Mouse (Mus musculus): Measurements from ENCODE around the gene Sp3. TPM values are rescaled to one million over a fixed set of nuclear protein-coding genes. Genes with fewer than 3 reads are reported as not detected.
A peak's percentile ranks its signal among the peaks of the same experiment; 100 is the strongest.
"Not testable (repeated sequence)": the region's sequence is repeated elsewhere in the genome, so short reads cannot be mapped to it uniquely, and the experiment has no call there.

Gene Sp3
- 10 to 100 TPM; 34.9 to 37.6 TPM for total RNA-seq (2021)

GRCm38 (mm10) chr2:72980337-72981074, at the start of gene Sp3:
Gene Sp3, minus strand, starts transcription at chr2:72980446.
- intact Hi-C loops (cut with DNase I): loop anchor here (2.0 to 10.0 kb wide), 4 partner anchors 16 to 234 kb away; partner anchors contain the start of gene Ola1
- peak; percentile 96 to 97 for DNase-seq

- intact Hi-C loops (cut with DNase I): no loop called here
- no peak for DNase-seq
Measured at GRCm38 (mm10) chr2:73029846-73030245, 49.6 kb upstream of the Sp3 start.

- DNase-seq: no peak
- intact Hi-C loops (cut with DNase I): no loop called here
Measured at GRCm38 (mm10) chr2:73028019-73028418, 47.8 kb upstream of the Sp3 start.

- intact Hi-C loops (cut with DNase I): no loop called here
- no peak for DNase-seq
Measured at GRCm38 (mm10) chr2:73027126-73027525, 46.9 kb upstream of the Sp3 start.

GRCm38 (mm10) chr2:73023803-73024202, 43.6 kb upstream of the Sp3 start:
- intact Hi-C loops (cut with DNase I): no loop called here
- DNase-seq: no peak

GRCm38 (mm10) chr2:73021046-73021445, 40.8 kb upstream of the Sp3 start:
- intact Hi-C loops (cut with DNase I): no loop called here
- no peak for DNase-seq

GRCm38 (mm10) chr2:73019371-73020146, 39.3 kb upstream of the Sp3 start:
- intact Hi-C loops (cut with DNase I): no loop called here
- DNase-seq: peak; percentile 61 to 69

- intact Hi-C loops (cut with DNase I); DNase-seq: not testable (repeated sequence)
Measured at GRCm38 (mm10) chr2:73014063-73014462, 33.8 kb upstream of the Sp3 start.

GRCm38 (mm10) chr2:73012636-73013035, 32.4 kb upstream of the Sp3 start:
- DNase-seq: no peak
- intact Hi-C loops (cut with DNase I): no loop called here

- no peak for DNase-seq
- intact Hi-C loops (cut with DNase I): no loop called here
Measured at GRCm38 (mm10) chr2:73007472-73007871, 27.2 kb upstream of the Sp3 start.

GRCm38 (mm10) chr2:73005611-73006515, 25.6 kb upstream of the Sp3 start:
- intact Hi-C loops (cut with DNase I): loop anchor here (2.0 kb wide), 1 partner anchor 41 kb away; no protein-coding TSS in a partner anchor
- no peak for DNase-seq

GRCm38 (mm10) chr2:73003751-73004717, 23.8 kb upstream of the Sp3 start:
- intact Hi-C loops (cut with DNase I): loop anchor here (1.0 to 2.0 kb wide), 3 partner anchors 25 to 57 kb away; no protein-coding TSS in a partner anchor
- DNase-seq: peak; percentile 87 to 88

GRCm38 (mm10) chr2:73003049-73003448, 22.8 kb upstream of the Sp3 start:
- intact Hi-C loops (cut with DNase I): loop anchor here (1.0 to 2.0 kb wide), 2 partner anchors 24 to 58 kb away; no protein-coding TSS in a partner anchor
- DNase-seq: peak; percentile 59 to 72

- DNase-seq: no peak
- intact Hi-C loops (cut with DNase I): loop anchor here (2.0 kb wide), 1 partner anchor 58 kb away; no protein-coding TSS in a partner anchor
Measured at GRCm38 (mm10) chr2:73002451-73002850, 22.2 kb upstream of the Sp3 start.

GRCm38 (mm10) chr2:73001994-73002393, 21.7 kb upstream of the Sp3 start:
- DNase-seq: no peak
- intact Hi-C loops (cut with DNase I): loop anchor here (2.0 kb wide), 1 partner anchor 59 kb away; no protein-coding TSS in a partner anchor

GRCm38 (mm10) chr2:73000194-73000593, 19.9 kb upstream of the Sp3 start:
- DNase-seq: no peak
- intact Hi-C loops (cut with DNase I): no loop called here

- no peak for DNase-seq
- intact Hi-C loops (cut with DNase I): loop anchor here (2.0 kb wide), 1 partner anchor 17 kb away; the partner anchor contains the start of gene Sp3
Measured at GRCm38 (mm10) chr2:72997586-72997985, 17.3 kb upstream of the Sp3 start.

GRCm38 (mm10) chr2:72996808-72997378, 16.6 kb upstream of the Sp3 start:
- intact Hi-C loops (cut with DNase I): loop anchor here (2.0 kb wide), 1 partner anchor 16 kb away; the partner anchor contains the start of gene Sp3
- peak; percentile 64 to 67 for DNase-seq
